Mouse (Mus musculus) megakaryocyte, embryonic 14.5 days (primary cell): ENCODE results near the gene 6430571L13Rik.

Source experiments
- FLI1 ChIP-seq: IDR thresholded peaks from 2 replicates; pipeline ENCODE4 v1.6.1; 2012; ENCODE audit warnings: low read length, inconsistent platforms, mixed read lengths
- GATA1 ChIP-seq: IDR thresholded peaks from 3 replicates; pipeline ENCODE4 v1.6.1; 2012; ENCODE audit warnings: mixed read lengths, low read length, inconsistent platforms, borderline replicate concordance

GRCm38 (mm10) chr9:107387708-107388107, 47.3 kb downstream of the 6430571L13Rik start:
- TF ChIP-seq GATA1: no peak
- no peak for TF ChIP-seq FLI1
